ENCODE assay signal across 13 mouse cellular contexts in genomic region chr4:88195898-88196495, GRCm38 (mm10).
DNase-seq lines count a peak whose midpoint lies in the region; ATAC-seq and TF ChIP-seq lines count a peak whose summit lies in the region.
"Had no signal": no experiment of that assay in that cellular context is flagged by ENCODE, and none has a peak within 500 bp of the region (broad histone marks: within the 10 kb centered on the region; RNA-seq: fewer than 3 reads in every experiment).

No protein-coding gene starts in this region.

- DNase-seq in lung, embryonic 14.5 days = peak; percentile 65
- DNase-seq in lung, adult 18-20 months = no peak
- DNase-seq in lung, postnatal 0 days (ENCODE audit: low spot score) = peak; percentile 64
- no peak for DNase-seq in spleen, postnatal 10 days (ENCODE audit: low spot score in 2 of 2)
- no peak for DNase-seq in testis, postnatal 14 days (ENCODE audit: low spot score)
- DNase-seq: embryo, embryonic 11 days; kidney, adult 9 months; thymus, postnatal 25 days had no signal

- no peaks in the 10 kb centered on the region for H3K36me3 ChIP-seq in lung, embryonic 14.5 days (ENCODE audit: insufficient read depth)
- 0 out of 2 replicates have a peak, but pooled peaks cover 2% of the 10 kb centered on the region for H3K36me3 ChIP-seq in hindbrain, embryonic 16.5 days (ENCODE audit: control insufficient read depth, insufficient read depth, low read length)
- H3K36me3 ChIP-seq in lung, postnatal 0 days (ENCODE audit: insufficient read depth, low read length) = no peaks in the 10 kb centered on the region

- peak overlapping the region; percentile 85 for H3K27ac ChIP-seq in lung, embryonic 14.5 days (ENCODE audit: low read depth)
- H3K27ac ChIP-seq in hindbrain, embryonic 16.5 days (ENCODE audit: low read depth, low read length) = peak overlapping the region; percentile 72
- H3K27ac ChIP-seq in lung, postnatal 0 days (ENCODE audit: low read length) = peak overlapping the region; percentile 63
- H3K27ac ChIP-seq: heart, embryonic 13.5 days had no signal

- peaks cover 13% of the 10 kb centered on the region for H3K4me1 ChIP-seq in lung, embryonic 14.5 days (ENCODE audit: insufficient read depth)
- H3K4me1 ChIP-seq in hindbrain, embryonic 16.5 days (ENCODE audit: control insufficient read depth, insufficient read depth, low read depth, low read length) = no peaks in the 10 kb centered on the region
- no peaks in the 10 kb centered on the region for H3K4me1 ChIP-seq in lung, postnatal 0 days (ENCODE audit: insufficient read depth, low read depth, low read length)
- H3K4me1 ChIP-seq: heart, embryonic 13.5 days had no signal

- no peak for TF ChIP-seq EP300 in lung, postnatal 0 days (IDR thresholded peaks at IDR 0.05)

- WGBS in lung, embryonic 14.5 days = 52% methylated on average over 4 of the region's 4 CpGs
- 61% methylated on average over 4 of the region's 4 CpGs for WGBS in hindbrain, embryonic 16.5 days
- WGBS in lung, postnatal 0 days = 45% methylated on average over 4 of the region's 4 CpGs

- peak; percentile 72 for ATAC-seq in lung, embryonic 14.5 days (ENCODE audit: insufficient read depth)
- ATAC-seq in cerebellum, adult (ENCODE audit: insufficient number of reproducible peaks, low FRiP score, low TSS enrichment) = peak; percentile 95
- peak; percentile 83; the same call in 1 of the 2 replicates for ATAC-seq in hindbrain, embryonic 16.5 days
- peak; percentile 75 for ATAC-seq in lung, postnatal 0 days
- ATAC-seq in CD4-positive, CD25-positive, alpha-beta regulatory T cell, adult 4 months = no peak

- no peak overlapping the region for H3K4me3 ChIP-seq in lung, embryonic 14.5 days (ENCODE audit: low read depth, low read length)
- no peak overlapping the region for H3K4me3 ChIP-seq in hindbrain, embryonic 16.5 days (ENCODE audit: low read length)
- H3K4me3 ChIP-seq in lung, postnatal 0 days (ENCODE audit: low read depth, low read length) = no peak overlapping the region
- H3K4me3 ChIP-seq: heart, embryonic 13.5 days had no signal

- TF ChIP-seq CTCF in lung, embryonic 14.5 days (IDR thresholded peaks at IDR 0.05; ENCODE audit: low read depth) = 0 out of 2 replicates have a peak, but pooled peaks have one; percentile 6
- no peak for TF ChIP-seq CTCF in lung, postnatal 0 days (IDR thresholded peaks at IDR 0.05)

- H3K4me2 ChIP-seq in lung, embryonic 14.5 days = no peak overlapping the region
- no peak overlapping the region for H3K4me2 ChIP-seq in hindbrain, embryonic 16.5 days (ENCODE audit: low read length)
- no peak overlapping the region for H3K4me2 ChIP-seq in lung, postnatal 0 days (replicated peaks; ENCODE audit: low read depth, low read length)
- H3K4me2 ChIP-seq: heart, embryonic 13.5 days had no signal

- no peaks in the 10 kb centered on the region for H3K9me3 ChIP-seq in lung, embryonic 14.5 days (ENCODE audit: low read depth, low read length)
- no peaks in the 10 kb centered on the region for H3K9me3 ChIP-seq in hindbrain, embryonic 16.5 days (ENCODE audit: control insufficient read depth, low read length)
- no peaks in the 10 kb centered on the region for H3K9me3 ChIP-seq in lung, postnatal 0 days (ENCODE audit: low read length)
- H3K9me3 ChIP-seq: heart, embryonic 13.5 days had no signal

- H3K9ac ChIP-seq in lung, embryonic 14.5 days = no peak overlapping the region
- H3K9ac ChIP-seq in hindbrain, embryonic 16.5 days (ENCODE audit: low read depth, low read length) = no peak overlapping the region
- no peak overlapping the region for H3K9ac ChIP-seq in lung, postnatal 0 days (replicated peaks; ENCODE audit: low read depth)
- H3K9ac ChIP-seq: heart, embryonic 13.5 days had no signal

- H3K27me3 ChIP-seq in lung, embryonic 14.5 days (ENCODE audit: insufficient read depth, low read length) = no peaks in the 10 kb centered on the region
- no peaks in the 10 kb centered on the region for H3K27me3 ChIP-seq in hindbrain, embryonic 16.5 days (replicated peaks; ENCODE audit: control insufficient read depth, insufficient read depth, low read length)
- H3K27me3 ChIP-seq in lung, postnatal 0 days (replicated peaks; ENCODE audit: insufficient read depth, low read length) = no peaks in the 10 kb centered on the region
- H3K27me3 ChIP-seq: CH12.LX; heart, embryonic 13.5 days had no signal

Comparison
In these comparisons a context has a peak if more than half of its experiments do, and no peak if none do; other contexts are left out.
1. DNase-seq: peak in lung, embryonic 14.5 days (single experiment) and lung, postnatal 0 days (single experiment); none in lung, adult 18-20 months (0 of 2), spleen, postnatal 10 days (0 of 2) and testis, postnatal 14 days (single experiment).
2. Peak in every context shown above with its lines, with median percentiles within 50 percentile points of each other: H3K27ac ChIP-seq.